Mouse (Mus musculus): Measurements from ENCODE around the gene Zfp764.

GRCm38 (mm10) chr7:127453056-127453455 lies 46.4 kb upstream of the Zfp764 start:
- no peak for TF ChIP-seq ZNF384 (IDR thresholded peaks at IDR 0.05; ENCODE audit: low read depth, low read length)
- no peak for TF ChIP-seq ZC3H11A (IDR thresholded peaks at IDR 0.05; ENCODE audit: borderline replicate concordance, low read depth, low read length)
- TF ChIP-seq CHD2 (IDR thresholded peaks at IDR 0.05; ENCODE audit: low read depth, low read length), result no peak
- TF ChIP-seq HCFC1 (IDR thresholded peaks at IDR 0.05; ENCODE audit: borderline replicate concordance, insufficient read depth, low read length), result no peak
